Mouse (Mus musculus) retina, adult 2 months (tissue): Measurements from ENCODE around the gene Ccdc172.

Source experiments
- DNase-seq: peaks from one replicate; pipeline ENCODE4 v3.0.0-alpha.2; 2012; ENCODE audit warnings: low read depth, low spot score

Ccdc172 gene

GRCm38 (mm10) chr19:58571566-58571965, 59.8 kb downstream of the Ccdc172 start:
- no peak for DNase-seq

GRCm38 (mm10) chr19:58572429-58573071, 60.8 kb downstream of the Ccdc172 start:
- no peak for DNase-seq

- no peak for DNase-seq
Measured at GRCm38 (mm10) chr19:58573072-58573438, 61.3 kb downstream of the Ccdc172 start.

- no peak for DNase-seq
Measured at GRCm38 (mm10) chr19:58582018-58582417, 70.2 kb downstream of the Ccdc172 start.

- no peak for DNase-seq
Measured at GRCm38 (mm10) chr19:58582956-58583355, 71.2 kb downstream of the Ccdc172 start.

- DNase-seq, result no peak
Measured at GRCm38 (mm10) chr19:58586046-58586445, 74.3 kb downstream of the Ccdc172 start.

GRCm38 (mm10) chr19:58590251-58590936, 78.6 kb downstream of the Ccdc172 start:
- DNase-seq, result no peak

GRCm38 (mm10) chr19:58600381-58600780, 88.6 kb downstream of the Ccdc172 start:
- no peak for DNase-seq
